Mouse (Mus musculus): ENCODE measurements around the gene Stx1b. TPM values are rescaled to one million over a fixed set of nuclear protein-coding genes. Genes with fewer than 3 reads are reported as not detected.

Stx1b gene
- total and polyA plus RNA-seq, 2 experiments from 2014 or later = 72.7 to 76.3 TPM

DNA sequence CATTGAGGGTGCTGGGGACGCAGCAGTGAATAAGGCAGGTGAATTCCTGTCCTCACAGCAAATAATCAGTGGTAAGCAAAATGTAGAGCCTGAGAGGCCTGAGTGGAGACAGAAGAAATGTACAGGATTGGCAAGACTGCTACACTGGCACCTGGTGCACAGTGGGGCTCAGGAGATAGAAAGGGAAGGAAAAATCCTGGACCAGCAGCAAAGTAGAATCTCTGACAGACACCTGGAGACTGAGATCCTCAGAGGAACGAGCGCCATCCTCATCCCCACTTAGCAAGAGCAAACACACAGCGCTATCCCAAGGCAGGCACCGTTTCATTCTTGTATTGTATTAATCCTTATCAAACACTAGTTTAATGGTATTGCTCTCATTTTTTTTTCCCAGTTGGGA, 13.1 kb upstream of the Stx1b start:
- WGBS = 90% methylated on average over 5 of the region's 5 CpGs
- no peak for TF ChIP-seq CTCF (IDR thresholded peaks at IDR 0.05; ENCODE audit: low read depth)
- no peak overlapping the region for H3K4me3 ChIP-seq (ENCODE audit: low read length)
- no peaks in the 10 kb centered on the region for H3K27me3 ChIP-seq (ENCODE audit: insufficient read depth, low read length)
- no peaks in the 10 kb centered on the region for H3K36me3 ChIP-seq (ENCODE audit: insufficient read depth, low read length)
- no peak overlapping the region for H3K27ac ChIP-seq
- ATAC-seq (no peak), DNase-seq (ENCODE audit: low spot score) (no peak)
- no peak overlapping the region for H3K4me2 ChIP-seq (ENCODE audit: low read depth, low read length)
- H3K4me1 ChIP-seq (ENCODE audit: insufficient read depth, low read length) = no peaks in the 10 kb centered on the region
- H3K9ac ChIP-seq (replicated peaks; ENCODE audit: low read length) = no peak overlapping the region
- H3K9me3 ChIP-seq (ENCODE audit: low read length) = no peaks in the 10 kb centered on the region

DNA sequence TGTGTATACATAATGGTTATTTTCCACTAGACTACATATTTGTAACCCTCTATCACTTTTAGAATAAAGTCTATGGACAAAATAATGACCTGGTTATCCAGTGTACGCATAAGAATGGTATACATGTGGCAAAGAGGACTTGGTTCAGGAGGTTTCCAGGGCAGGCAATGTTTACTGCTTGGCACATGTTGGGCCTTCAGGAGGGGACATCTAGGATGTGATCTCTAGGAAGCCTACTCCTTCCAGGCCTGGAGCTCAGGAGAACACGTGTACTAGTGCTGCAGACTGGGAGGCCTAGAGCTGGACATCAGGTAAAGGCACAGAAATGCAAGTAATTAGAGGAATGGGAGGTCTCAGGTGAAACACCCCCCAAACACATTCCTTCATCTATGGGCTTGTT, 11.2 kb upstream of the Stx1b start:
- H3K4me3 ChIP-seq (ENCODE audit: low read length) = no peak overlapping the region
- H3K27me3 ChIP-seq (ENCODE audit: insufficient read depth, low read length) = no peaks in the 10 kb centered on the region
- DNase-seq (ENCODE audit: low spot score) (no peak), ATAC-seq (no peak)
- no peaks in the 10 kb centered on the region for H3K36me3 ChIP-seq (ENCODE audit: insufficient read depth, low read length)
- no peaks in the 10 kb centered on the region for H3K9me3 ChIP-seq (ENCODE audit: low read length)
- no peak overlapping the region for H3K4me2 ChIP-seq (ENCODE audit: low read depth, low read length)
- H3K9ac ChIP-seq (replicated peaks; ENCODE audit: low read length) = no peak overlapping the region
- no peaks in the 10 kb centered on the region for H3K4me1 ChIP-seq (ENCODE audit: insufficient read depth, low read length)
- WGBS = 96% methylated on average over 2 of the region's 2 CpGs
- H3K27ac ChIP-seq = no peak overlapping the region
- no peak for TF ChIP-seq CTCF (IDR thresholded peaks at IDR 0.05; ENCODE audit: low read depth)

DNA sequence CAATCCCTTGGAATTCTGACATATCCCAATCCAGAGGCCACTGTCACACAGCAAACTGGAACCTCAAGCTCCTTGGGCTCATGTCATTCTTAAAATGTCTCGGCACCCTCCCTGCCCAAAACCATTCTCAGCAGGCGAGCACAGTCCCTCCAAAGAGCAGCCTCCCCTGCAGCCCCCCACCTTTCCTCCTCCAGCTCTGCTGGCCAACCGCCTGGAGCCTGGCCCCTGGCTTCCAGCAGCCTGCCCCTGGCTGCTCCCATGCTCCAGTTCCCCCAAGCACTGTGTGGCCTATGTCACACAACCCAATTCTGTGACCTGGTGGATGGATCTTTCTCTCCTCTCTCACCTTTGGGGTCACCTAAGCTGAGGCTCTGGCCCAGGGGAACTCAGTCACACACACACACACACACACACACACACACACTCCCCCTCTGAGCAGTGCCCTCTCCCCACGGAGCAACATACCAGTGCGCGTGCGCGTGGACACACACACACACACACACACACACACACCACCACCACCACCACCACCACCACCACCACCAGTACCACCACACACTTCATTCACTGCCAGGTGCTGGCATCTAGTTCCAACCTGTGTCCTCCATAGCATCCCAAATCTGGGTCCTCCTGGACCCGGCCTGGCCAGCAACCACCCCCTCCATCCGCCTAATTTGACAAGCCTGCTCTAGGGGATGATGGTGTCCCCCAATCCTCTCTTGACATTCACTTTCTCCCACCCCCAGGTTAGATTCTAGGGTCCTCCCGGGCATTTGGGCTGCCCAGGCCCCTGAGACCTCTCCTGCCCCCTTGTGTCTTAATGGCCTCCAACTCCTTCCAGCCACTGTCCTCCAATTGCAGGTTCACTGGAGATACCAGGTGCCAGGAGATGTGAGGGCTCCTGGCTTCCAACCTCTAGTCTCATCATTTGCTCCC, 845 bp downstream of the Stx1b start:
- ATAC-seq (peak; percentile 27), DNase-seq (ENCODE audit: low spot score) (no peak)
- WGBS = 31% methylated on average over 7 of the region's 11 CpGs
- Histone ChIP-seq H3K27me3 (ENCODE audit: insufficient read depth, low read length) (no peaks in the 10 kb centered on the region), H3K4me3 (ENCODE audit: low read length) (peak overlapping the region; percentile 83), H3K9me3 (ENCODE audit: low read length) (no peaks in the 10 kb centered on the region), H3K4me1 (ENCODE audit: insufficient read depth, low read length) (0 out of 2 replicates have a peak, but pooled peaks cover 11% of the 10 kb centered on the region), H3K36me3 (ENCODE audit: insufficient read depth, low read length) (no peaks in the 10 kb centered on the region), H3K27ac (peak overlapping the region; percentile 93), H3K4me2 (ENCODE audit: low read depth, low read length) (peak overlapping the region; percentile 68), H3K9ac (replicated peaks; ENCODE audit: low read length) (peak overlapping the region; percentile 82)
- peak; percentile 49 for TF ChIP-seq CTCF (IDR thresholded peaks at IDR 0.05; ENCODE audit: low read depth)

DNA sequence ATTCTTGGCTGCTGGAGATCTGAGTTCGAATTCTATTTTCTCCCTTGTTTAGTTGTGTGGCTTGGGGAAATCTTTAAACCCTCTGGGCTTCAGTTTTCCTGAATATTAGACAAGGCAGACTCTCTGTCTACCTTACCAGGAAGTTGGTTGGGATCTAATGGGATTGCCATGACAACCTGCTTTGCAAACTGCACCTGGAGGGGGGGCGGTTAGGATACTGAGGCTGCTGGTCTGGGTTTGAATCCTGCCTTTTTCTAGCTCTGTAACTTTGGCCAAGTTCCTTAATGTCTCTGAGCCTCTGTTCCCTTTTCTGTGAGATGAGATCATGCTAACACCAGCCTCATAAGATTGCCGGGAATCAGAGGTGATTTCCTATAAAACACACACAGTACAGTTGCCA, 1.9 kb downstream of the Stx1b start:
- H3K36me3 ChIP-seq (ENCODE audit: insufficient read depth, low read length) = no peaks in the 10 kb centered on the region
- WGBS = 91% methylated on average over 3 of the region's 3 CpGs
- DNase-seq (ENCODE audit: low spot score) = no peak
- no peak for TF ChIP-seq CTCF (IDR thresholded peaks at IDR 0.05; ENCODE audit: low read depth)
- H3K4me2 ChIP-seq (ENCODE audit: low read depth, low read length) = peak overlapping the region; percentile 68
- no peaks in the 10 kb centered on the region for H3K27me3 ChIP-seq (ENCODE audit: insufficient read depth, low read length)
- peak overlapping the region; percentile 83; the same call in 1 of the 2 replicates for H3K4me3 ChIP-seq (ENCODE audit: low read length)
- H3K9me3 ChIP-seq (ENCODE audit: low read length) = no peaks in the 10 kb centered on the region
- 0 out of 2 replicates have a peak, but pooled peaks cover 11% of the 10 kb centered on the region for H3K4me1 ChIP-seq (ENCODE audit: insufficient read depth, low read length)
- no peak overlapping the region for H3K9ac ChIP-seq (replicated peaks; ENCODE audit: low read length)
- ATAC-seq = no peak
- H3K27ac ChIP-seq = 0 out of 2 replicates have a peak overlapping the region, but pooled peaks have one; percentile 45

DNA sequence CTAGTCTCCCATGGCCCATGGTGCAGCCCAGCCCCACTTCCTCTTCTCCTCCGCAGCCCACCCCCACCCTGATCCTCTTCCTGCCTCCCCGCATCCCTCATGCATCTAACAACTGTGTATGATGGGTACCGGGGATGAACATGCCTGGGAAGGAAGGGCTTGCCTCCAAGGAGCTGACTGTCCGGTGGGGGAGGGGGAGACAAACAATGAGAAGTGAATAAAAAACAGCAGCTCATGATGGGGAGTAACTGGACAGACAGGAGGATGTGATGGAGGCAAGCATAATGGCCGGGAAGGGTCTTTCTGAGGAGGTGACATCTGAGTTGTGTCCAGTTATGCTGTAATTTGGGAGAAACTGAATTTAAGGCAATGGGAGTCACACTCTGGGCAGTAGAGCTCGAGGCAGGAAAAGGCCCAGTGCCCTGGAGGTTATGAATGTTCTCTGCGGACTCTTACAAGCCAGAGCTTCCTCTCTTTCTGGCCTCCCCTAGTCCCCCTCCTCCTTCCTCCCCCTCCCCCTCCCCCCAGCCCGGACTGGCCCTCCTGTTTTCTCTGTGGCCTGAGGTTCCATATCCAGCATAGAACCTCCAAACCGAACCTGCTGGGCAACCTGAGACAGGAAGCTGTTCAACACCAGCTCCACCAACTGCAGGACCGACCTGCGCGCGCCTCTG, 3.4 kb downstream of the Stx1b start:
- WGBS = 72% methylated on average over 13 of the region's 13 CpGs
- TF ChIP-seq CTCF (IDR thresholded peaks at IDR 0.05; ENCODE audit: low read depth) = no peak
- no peak overlapping the region for H3K27ac ChIP-seq
- 0 out of 2 replicates have a peak, but pooled peaks cover 11% of the 10 kb centered on the region for H3K4me1 ChIP-seq (ENCODE audit: insufficient read depth, low read length)
- no peak for DNase-seq (ENCODE audit: low spot score)
- H3K4me3 ChIP-seq (ENCODE audit: low read length) = no peak overlapping the region
- no peaks in the 10 kb centered on the region for H3K36me3 ChIP-seq (ENCODE audit: insufficient read depth, low read length)
- no peak overlapping the region for H3K4me2 ChIP-seq (ENCODE audit: low read depth, low read length)
- no peaks in the 10 kb centered on the region for H3K27me3 ChIP-seq (ENCODE audit: insufficient read depth, low read length)
- no peak for ATAC-seq
- no peaks in the 10 kb centered on the region for H3K9me3 ChIP-seq (ENCODE audit: low read length)
- no peak overlapping the region for H3K9ac ChIP-seq (replicated peaks; ENCODE audit: low read length)

DNA sequence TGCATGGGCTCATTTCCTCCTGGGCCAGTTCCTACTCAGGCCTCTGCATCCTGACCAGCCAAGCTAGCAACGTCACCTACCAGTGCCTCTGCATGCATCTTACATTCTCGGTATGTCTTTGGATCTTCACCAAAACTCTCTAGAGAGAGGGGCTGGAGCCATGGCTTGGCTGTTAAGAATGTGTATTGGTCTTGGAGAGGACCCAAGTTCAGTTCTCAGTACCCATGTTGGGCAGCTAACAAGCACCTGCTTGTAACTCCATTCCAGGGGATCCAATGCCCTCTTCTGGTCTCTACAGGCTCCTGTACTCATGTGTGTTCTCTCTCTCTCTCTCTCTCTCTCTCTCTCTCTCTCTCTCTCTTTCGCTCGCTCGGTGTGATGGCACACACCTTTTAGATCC, 6.6 kb downstream of the Stx1b start:
- 81% methylated on average over 5 of the region's 5 CpGs for whole genome bisulfite sequencing
- Histone ChIP-seq H3K4me1 (ENCODE audit: insufficient read depth, low read length) (0 out of 2 replicates have a peak, but pooled peaks cover under 1% of the 10 kb centered on the region), H3K36me3 (ENCODE audit: insufficient read depth, low read length) (peaks cover 10% of the 10 kb centered on the region), H3K9me3 (ENCODE audit: low read length) (no peaks in the 10 kb centered on the region), H3K4me3 (ENCODE audit: low read length) (no peak overlapping the region), H3K27me3 (ENCODE audit: insufficient read depth, low read length) (no peaks in the 10 kb centered on the region), H3K9ac (replicated peaks; ENCODE audit: low read length) (no peak overlapping the region), H3K27ac (no peak overlapping the region), H3K4me2 (ENCODE audit: low read depth, low read length) (no peak overlapping the region)
- TF ChIP-seq CTCF (IDR thresholded peaks at IDR 0.05; ENCODE audit: low read depth) = no peak
- no peak for DNase-seq (ENCODE audit: low spot score)
- ATAC-seq = no peak

Measured in hindbrain, postnatal 0 days (tissue).